Mouse (Mus musculus) right cerebral cortex, postnatal 36 days (tissue): ENCODE measurements around the gene Olfr1308.

Experiments used
- DNase-seq, 2 experiments: peaks; one replicate each; pipeline ENCODE4 v3.0.0; 2022; ENCODE audit warnings: low spot score in 2 of 2, mixed read lengths in 1 of 2

Gene Olfr1308

DNA sequence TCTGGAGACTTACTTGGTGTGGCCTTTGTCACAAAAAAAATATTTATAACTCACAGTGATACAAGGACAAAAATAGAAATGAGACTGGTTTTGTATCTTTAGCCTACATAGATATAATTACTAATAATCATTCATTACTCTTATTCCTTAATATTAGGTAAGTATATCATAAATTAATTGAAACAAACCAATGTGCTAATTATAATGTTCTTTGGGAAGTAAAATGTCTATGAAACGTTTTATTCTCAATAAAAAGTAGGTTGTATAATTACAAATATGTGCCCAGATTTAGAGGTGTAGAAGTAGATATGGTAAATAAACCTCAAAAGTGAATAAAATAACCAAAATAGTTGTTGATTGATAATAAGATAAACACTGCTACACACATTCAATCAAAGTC, at the start of gene Olfr1308:
Gene Olfr1308 (minus strand): TSS at position 101 of the 400 bp plus-strand sequence.
- DNase-seq: no peak

DNA sequence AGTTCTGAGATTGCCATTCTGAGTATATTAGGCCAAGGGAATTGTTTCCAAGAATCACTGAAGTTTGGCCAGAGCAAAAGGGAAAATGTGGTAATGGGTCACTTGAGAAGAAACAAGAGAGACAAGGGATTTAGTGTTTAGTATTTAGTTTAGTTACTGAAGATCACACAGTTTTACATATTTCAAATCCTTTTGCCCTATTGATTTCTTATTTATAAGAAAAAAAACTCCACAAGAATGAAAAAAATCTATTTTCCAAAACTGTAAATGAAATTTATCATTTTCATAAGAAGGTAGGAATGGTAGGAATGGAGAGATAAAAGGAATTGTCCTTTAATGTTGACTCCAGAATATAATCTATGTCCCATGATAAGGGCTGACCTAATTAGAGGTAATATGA, 47.9 kb upstream of the Olfr1308 start, which contains the start of gene Olfr1310:
Gene Olfr1310 (minus strand): TSS at position 101 of the 400 bp plus-strand sequence.
- DNase-seq: no peak

DNA sequence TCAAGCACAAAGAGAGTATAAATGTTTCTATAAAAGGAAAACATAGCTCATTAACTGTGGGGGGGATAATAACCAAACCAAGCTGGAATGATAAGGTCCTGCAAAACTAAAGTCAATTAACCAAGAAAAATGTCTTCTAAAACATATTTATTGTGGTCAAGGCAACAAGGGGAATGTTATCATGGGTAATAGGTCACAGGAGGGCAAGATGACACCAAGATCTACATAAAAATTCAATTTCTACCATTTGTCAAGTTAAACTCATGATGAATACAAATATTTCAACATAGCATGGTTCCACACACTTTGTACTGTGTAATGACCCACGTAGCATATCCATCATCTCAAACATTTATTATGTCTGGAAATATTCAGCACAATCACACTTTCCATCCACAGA, 25.4 kb upstream of the Olfr1308 start, which contains the start of gene Olfr1309:
Gene Olfr1309 (minus strand): TSS at position 101 of the 400 bp plus-strand sequence.
- DNase-seq: no peak

DNA sequence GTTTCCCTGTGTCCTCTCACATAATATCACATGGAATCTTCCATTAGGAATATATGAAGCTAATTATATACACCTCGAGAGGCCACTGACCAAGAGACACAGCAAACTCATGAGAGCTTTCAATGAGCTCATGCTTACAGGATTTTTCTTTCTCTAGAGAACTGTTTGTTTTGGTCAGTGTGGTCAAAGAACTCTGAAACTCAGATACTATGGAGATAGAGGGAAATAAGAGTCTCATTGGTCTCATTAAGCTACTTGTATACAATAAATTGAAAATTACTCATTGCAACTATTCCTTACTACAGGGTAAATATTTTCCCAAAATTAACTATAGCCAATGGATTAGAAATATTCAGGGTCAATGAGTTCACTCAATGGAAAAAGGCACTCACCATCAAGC, 15.4 kb downstream of the Olfr1308 start, which contains the start of gene Olfr1307:
Gene Olfr1307 (minus strand): TSS at position 101 of the 400 bp plus-strand sequence.
- DNase-seq: no peak

DNA sequence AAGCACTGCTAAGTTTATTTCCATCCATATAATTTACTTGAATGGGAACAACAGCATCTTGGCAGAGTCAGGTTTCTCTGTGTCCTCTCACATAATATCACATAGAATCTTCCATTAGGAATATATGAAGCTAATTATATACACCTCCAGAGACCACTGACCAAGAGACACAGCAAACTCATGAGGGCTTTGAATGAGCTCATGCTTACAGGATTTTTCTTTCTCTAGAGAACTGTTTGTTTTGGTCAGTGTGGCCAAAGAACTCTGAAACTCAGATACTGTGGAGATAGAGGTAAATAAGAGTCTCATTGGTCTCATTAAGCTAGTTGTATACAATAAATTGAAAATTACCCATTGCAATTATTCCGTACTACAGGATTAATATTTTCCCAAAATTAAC, 48.6 kb downstream of the Olfr1308 start, which contains the start of gene Olfr1306:
Gene Olfr1306 (minus strand): TSS at position 101 of the 400 bp plus-strand sequence.
- no peak for DNase-seq
